Mouse (Mus musculus): Measurements from ENCODE around the gene Myog. TPM values are rescaled to one million over a fixed set of nuclear protein-coding genes. Genes with fewer than 3 reads are reported as not detected.
A peak's percentile ranks its signal among the peaks of the same experiment; 100 is the strongest.

The Myog gene
- polyA plus RNA-seq, 1 experiment from 2014 or later, result 0.33 TPM

- Histone ChIP-seq H3K4me1 (replicated peaks) (peaks cover 20% of the 10 kb centered on the region), H3K36me3 (no peaks in the 10 kb centered on the region), H3K27ac (no peak overlapping the region), H3K4me3 (no peak overlapping the region), H3K27me3 (ENCODE audit: insufficient read depth, poor library complexity, severe bottlenecking) (no peaks in the 10 kb centered on the region), H3K9me3 (no peaks in the 10 kb centered on the region)
- no peak for DNase-seq (ENCODE audit: low spot score)
- 75% methylated on average over 5 of the region's 5 CpGs for WGBS
These were observed 17.0 kb upstream of the Myog start for GRCm38 (mm10) chr1:134272754-134273250.

DNA sequence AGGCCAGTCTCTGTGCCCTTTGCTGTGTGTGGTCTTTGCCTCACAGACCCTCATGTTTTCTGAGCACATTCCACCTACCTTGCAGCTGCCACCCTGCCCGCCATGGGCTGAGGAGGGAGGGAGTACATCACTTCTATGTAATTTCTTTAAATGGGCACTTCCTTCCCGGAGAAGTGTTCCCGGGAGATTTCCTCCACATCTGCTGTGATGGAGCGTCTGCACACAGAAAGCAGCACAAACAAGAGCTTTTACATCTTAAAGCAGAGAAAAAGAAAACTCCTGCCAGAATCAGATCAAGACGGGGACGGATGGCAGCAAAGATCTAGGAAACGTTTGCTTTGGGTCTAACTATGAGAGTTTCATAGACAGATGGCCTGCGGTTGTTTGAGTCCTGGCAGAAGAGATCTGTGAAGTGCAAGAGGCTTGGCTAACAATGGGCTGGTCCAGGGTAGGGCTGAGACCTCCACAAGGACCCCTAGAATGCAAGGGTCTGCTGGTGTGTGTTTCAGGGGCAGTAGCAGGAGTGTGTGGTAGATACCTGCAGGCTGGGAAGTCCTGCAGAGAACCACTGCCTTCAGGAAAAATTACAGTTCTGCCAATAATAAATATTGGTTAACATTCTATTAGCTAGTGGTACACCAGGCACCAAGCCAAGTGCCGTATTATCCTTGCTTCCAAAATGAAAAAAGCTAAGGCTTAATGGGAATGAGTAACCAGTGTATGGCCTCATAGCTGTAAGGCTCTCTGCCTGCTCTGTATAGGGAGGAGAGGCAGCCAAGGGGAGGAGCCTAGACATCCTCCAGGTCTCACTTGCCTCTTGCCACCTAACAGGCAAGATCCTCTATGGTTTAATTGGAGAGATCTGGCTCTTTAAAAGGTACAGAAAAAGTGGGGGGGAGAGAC is 16.0 kb upstream of the Myog start:
- Histone ChIP-seq H3K27ac (no peak overlapping the region), H3K36me3 (no peaks in the 10 kb centered on the region), H3K9me3 (no peaks in the 10 kb centered on the region), H3K27me3 (ENCODE audit: insufficient read depth, poor library complexity, severe bottlenecking) (no peaks in the 10 kb centered on the region), H3K4me1 (replicated peaks) (peaks cover 20% of the 10 kb centered on the region), H3K4me3 (no peak overlapping the region)
- DNase-seq (ENCODE audit: low spot score), result no peak
- WGBS, result 68% methylated on average over 9 of the region's 9 CpGs

DNA sequence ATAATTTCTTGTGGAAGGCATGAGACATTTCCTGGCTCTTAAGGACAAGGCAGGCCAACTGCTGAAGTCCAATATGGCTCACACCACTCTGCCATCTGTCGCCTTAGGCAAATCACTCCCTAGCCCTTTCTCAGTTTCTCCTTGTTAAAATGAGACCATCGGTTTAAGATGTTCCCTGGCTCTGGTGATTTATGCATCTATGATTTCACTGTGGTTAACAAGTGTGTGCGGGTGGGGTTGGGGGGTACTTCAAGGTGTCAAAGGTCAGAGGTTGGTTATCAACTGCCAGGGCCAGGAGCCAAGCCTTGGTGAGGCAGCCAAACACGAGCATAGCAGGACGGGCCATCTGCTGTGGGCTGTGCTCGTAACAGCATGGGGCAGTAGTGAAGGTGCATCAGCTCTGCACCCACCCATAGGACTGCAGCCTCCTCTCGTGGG is 15.3 kb upstream of the Myog start:
- Histone ChIP-seq H3K36me3 (no peaks in the 10 kb centered on the region), H3K27me3 (ENCODE audit: insufficient read depth, poor library complexity, severe bottlenecking) (no peaks in the 10 kb centered on the region), H3K27ac (no peak overlapping the region), H3K4me3 (no peak overlapping the region), H3K9me3 (no peaks in the 10 kb centered on the region), H3K4me1 (replicated peaks) (peaks cover 20% of the 10 kb centered on the region)
- 85% methylated on average over 7 of the region's 7 CpGs for WGBS
- no peak for DNase-seq (ENCODE audit: low spot score)

DNA sequence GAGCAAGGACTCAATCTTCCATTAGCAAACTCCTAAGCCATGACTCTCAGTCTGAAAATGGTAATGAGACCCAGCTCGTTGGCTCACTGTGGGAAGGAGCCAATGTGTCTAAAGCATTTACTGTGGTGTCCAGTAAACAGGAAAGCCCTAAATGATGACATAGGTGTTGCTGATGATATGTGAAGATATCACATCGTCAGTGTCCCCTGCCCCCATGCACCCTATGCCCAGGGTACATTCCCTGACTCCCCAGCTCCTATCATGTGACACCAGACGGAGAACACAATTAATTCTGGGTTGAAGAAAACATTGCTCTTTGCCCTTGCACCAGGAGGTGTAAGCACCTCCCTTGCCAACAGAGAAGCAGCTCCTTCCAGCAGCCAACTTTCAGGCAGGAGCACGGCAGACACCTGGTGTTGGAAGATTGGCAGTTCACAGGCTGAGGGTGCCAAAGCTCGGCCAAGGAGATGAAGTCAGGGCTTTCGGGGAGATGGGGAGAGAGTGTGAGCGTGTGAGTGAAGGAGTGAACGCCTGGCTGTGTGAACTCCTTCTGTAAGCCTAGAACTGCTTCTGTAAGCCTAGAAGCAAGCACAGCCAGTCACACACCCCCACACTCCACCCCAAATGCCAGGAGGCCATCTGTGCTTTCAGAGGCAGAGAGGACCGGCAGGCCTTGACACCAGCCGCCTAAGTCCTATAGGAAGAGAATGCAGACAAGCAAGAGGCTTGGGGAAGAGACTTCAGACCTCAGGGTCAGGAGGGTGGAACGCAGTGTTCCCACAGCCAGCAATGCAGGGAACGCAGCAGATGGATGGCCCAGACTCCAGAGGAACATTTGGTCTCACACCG is 13.9 kb upstream of the Myog start:
- WGBS, result 78% methylated on average over 13 of the region's 13 CpGs
- Histone ChIP-seq H3K27ac (no peak overlapping the region), H3K36me3 (no peaks in the 10 kb centered on the region), H3K4me3 (no peak overlapping the region), H3K27me3 (ENCODE audit: insufficient read depth, poor library complexity, severe bottlenecking) (no peaks in the 10 kb centered on the region), H3K4me1 (replicated peaks) (peaks cover 20% of the 10 kb centered on the region), H3K9me3 (no peaks in the 10 kb centered on the region)
- no peak for DNase-seq (ENCODE audit: low spot score)

- H3K4me1 ChIP-seq (replicated peaks), result peaks cover 20% of the 10 kb centered on the region
- H3K4me3 ChIP-seq, result no peak overlapping the region
- WGBS, result 79% methylated on average over 7 of the region's 7 CpGs
- H3K36me3 ChIP-seq, result no peaks in the 10 kb centered on the region
- no peaks in the 10 kb centered on the region for H3K27me3 ChIP-seq (ENCODE audit: insufficient read depth, poor library complexity, severe bottlenecking)
- no peak overlapping the region for H3K27ac ChIP-seq
- DNase-seq (ENCODE audit: low spot score), result no peak
- no peaks in the 10 kb centered on the region for H3K9me3 ChIP-seq
These were observed 13.0 kb upstream of the Myog start for GRCm38 (mm10) chr1:134276823-134277222.

DNA sequence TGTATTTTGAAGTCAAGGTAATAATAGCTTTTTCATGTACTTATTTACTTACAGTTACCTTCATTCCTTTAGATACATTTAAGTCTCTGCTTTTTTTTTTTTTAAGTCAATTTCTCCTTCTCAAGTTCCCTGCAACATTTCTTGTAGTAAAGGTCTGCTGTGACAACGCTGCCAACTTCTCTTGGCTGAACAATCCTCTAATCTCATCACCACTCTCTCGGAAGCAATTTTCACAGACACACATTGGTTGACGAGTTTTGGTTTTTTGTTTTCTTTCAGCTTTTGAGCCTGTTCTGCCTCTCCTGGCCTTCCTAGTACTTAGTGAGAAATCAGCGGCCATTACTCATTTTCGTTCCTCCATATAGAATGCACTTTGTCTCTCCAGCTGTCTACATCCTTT is 9.6 kb upstream of the Myog start:
- no peak overlapping the region for H3K27ac ChIP-seq
- 89% methylated on average over 5 of the region's 5 CpGs for WGBS
- H3K4me3 ChIP-seq, result no peak overlapping the region
- no peaks in the 10 kb centered on the region for H3K27me3 ChIP-seq (ENCODE audit: insufficient read depth, poor library complexity, severe bottlenecking)
- H3K9me3 ChIP-seq, result no peaks in the 10 kb centered on the region
- no peak for DNase-seq (ENCODE audit: low spot score)
- H3K36me3 ChIP-seq, result no peaks in the 10 kb centered on the region
- H3K4me1 ChIP-seq (replicated peaks), result peaks cover 11% of the 10 kb centered on the region

- H3K4me1 ChIP-seq (replicated peaks), result peaks cover 13% of the 10 kb centered on the region
- no peaks in the 10 kb centered on the region for H3K9me3 ChIP-seq
- no peak overlapping the region for H3K4me3 ChIP-seq
- H3K36me3 ChIP-seq, result no peaks in the 10 kb centered on the region
- DNase-seq (ENCODE audit: low spot score), result no peak
- no peak overlapping the region for H3K27ac ChIP-seq
- WGBS, result 74% methylated on average over 4 of the region's 4 CpGs
- H3K27me3 ChIP-seq (ENCODE audit: insufficient read depth, poor library complexity, severe bottlenecking), result no peaks in the 10 kb centered on the region
These were observed 8.2 kb upstream of the Myog start for GRCm38 (mm10) chr1:134281563-134281962.

DNA sequence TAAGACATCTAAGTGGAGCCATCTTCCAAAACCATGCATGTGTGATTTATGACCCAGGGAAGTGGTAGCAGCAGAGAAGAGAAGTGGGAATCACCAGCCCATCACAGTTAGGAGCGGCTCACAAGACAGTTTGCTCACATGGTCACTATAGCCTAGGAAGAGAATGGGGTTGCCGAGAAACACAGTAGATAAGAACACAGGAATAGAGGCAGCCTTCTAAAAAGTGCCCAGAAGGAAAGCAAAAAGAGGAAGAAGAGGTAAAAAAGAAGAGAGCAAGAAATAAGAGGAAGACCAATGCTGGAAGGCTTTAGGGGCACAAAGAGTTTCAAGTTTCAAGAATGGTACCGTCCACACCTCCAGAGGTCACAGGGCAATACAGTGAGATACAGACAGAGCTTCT is 7.4 kb upstream of the Myog start:
- WGBS, result 78% methylated on average over 3 of the region's 3 CpGs
- H3K27ac ChIP-seq, result no peak overlapping the region
- DNase-seq (ENCODE audit: low spot score), result no peak

GRCm38 (mm10) chr1:134283108-134283507 is 6.7 kb upstream of the Myog start:
- Histone ChIP-seq H3K9me3 (no peaks in the 10 kb centered on the region), H3K36me3 (no peaks in the 10 kb centered on the region), H3K27ac (no peak overlapping the region), H3K27me3 (ENCODE audit: insufficient read depth, poor library complexity, severe bottlenecking) (no peaks in the 10 kb centered on the region), H3K4me1 (replicated peaks) (peaks cover 13% of the 10 kb centered on the region), H3K4me3 (no peak overlapping the region)
- no peak for DNase-seq (ENCODE audit: low spot score)
- WGBS, result 55% methylated on average over 1 of the region's 1 CpGs

More for the DNA sequence above, 7.4 kb upstream of the Myog start:
- no peak overlapping the region for H3K4me3 ChIP-seq
- no peaks in the 10 kb centered on the region for H3K9me3 ChIP-seq
- peaks cover 13% of the 10 kb centered on the region for H3K4me1 ChIP-seq (replicated peaks)
- no peaks in the 10 kb centered on the region for H3K27me3 ChIP-seq (ENCODE audit: insufficient read depth, poor library complexity, severe bottlenecking)
- no peaks in the 10 kb centered on the region for H3K36me3 ChIP-seq

DNA sequence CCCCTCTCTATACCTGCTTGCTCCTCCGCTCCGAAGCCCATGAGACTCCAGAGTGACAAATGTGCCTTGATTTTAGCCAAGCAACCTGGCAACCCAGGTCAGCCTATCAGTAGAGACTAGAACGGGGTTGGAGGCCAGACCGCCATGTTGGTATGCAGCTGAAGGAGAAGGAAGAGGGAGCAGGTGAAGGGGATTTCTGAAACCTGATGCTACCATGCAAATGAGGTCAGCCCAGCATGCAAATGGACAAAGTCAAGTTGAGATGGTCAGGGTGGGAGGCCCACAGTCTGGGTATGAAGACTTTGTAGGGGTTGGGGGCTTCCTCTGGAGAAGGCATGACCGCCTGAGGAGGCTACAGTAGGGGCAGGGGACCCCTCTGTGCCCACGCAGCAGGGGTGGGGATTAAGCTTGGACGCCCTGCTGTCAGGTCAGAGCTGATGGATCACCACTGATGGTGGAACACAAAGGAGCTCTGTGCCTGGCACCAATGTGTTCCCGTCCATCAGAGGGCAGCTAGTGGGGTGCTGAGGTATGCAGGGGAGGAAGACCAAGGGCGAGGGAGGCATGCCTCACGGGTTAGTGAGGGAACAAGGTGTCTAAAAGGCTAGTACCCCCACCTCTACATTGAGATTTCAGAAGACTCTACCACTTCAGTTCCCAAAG is 4.2 kb upstream of the Myog start:
- H3K4me1 ChIP-seq (replicated peaks), result peaks cover 28% of the 10 kb centered on the region
- no peak overlapping the region for H3K27ac ChIP-seq
- no peaks in the 10 kb centered on the region for H3K9me3 ChIP-seq
- 56% methylated on average over 10 of the region's 10 CpGs for WGBS
- DNase-seq (ENCODE audit: low spot score), result no peak
- no peaks in the 10 kb centered on the region for H3K36me3 ChIP-seq
- no peak overlapping the region for H3K4me3 ChIP-seq
- H3K27me3 ChIP-seq (ENCODE audit: insufficient read depth, poor library complexity, severe bottlenecking), result 0 out of 2 replicates have a peak, but pooled peaks cover 2% of the 10 kb centered on the region

DNA sequence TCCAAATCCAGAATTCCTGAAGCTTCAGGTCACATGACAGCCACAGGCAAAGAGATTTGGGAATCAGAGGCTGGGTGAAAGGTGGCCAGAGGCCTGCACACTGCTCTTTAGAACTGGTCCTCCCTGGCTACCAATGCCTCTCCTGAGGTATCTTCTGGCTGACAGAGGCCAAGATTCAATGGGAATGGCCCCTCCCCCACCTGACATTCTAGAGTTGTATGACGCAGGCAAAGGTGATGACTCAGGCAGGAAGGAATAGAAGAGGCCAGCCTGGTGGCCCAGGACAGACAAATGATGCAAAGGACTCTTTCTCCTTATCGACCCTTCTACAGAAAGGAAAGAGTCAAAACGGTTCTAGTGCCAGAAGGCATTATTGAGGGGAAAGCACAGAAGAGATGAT is 1.6 kb upstream of the Myog start:
- Histone ChIP-seq H3K36me3 (no peaks in the 10 kb centered on the region), H3K9me3 (no peaks in the 10 kb centered on the region), H3K27me3 (ENCODE audit: insufficient read depth, poor library complexity, severe bottlenecking) (0 out of 2 replicates have a peak, but pooled peaks cover 2% of the 10 kb centered on the region), H3K27ac (no peak overlapping the region), H3K4me3 (no peak overlapping the region), H3K4me1 (replicated peaks) (peaks cover 47% of the 10 kb centered on the region)
- 73% methylated on average over 3 of the region's 3 CpGs for WGBS
- no peak for DNase-seq (ENCODE audit: low spot score)

DNA sequence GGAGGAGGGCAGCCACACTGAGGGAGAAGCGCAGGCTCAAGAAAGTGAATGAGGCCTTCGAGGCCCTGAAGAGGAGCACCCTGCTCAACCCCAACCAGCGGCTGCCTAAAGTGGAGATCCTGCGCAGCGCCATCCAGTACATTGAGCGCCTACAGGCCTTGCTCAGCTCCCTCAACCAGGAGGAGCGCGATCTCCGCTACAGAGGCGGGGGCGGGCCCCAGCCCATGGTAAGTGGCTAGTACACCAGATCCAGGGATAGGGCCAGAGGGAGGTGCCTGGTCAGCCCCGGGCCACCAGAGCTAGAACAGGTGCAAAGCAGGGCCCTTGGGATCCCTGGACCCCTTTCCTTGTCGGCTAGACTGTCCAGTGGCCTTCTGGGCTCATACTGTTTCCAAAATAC is 511 bp downstream of the Myog start:
- Histone ChIP-seq H3K27ac (peak overlapping the region; percentile 57), H3K9me3 (no peaks in the 10 kb centered on the region), H3K27me3 (ENCODE audit: insufficient read depth, poor library complexity, severe bottlenecking) (0 out of 2 replicates have a peak, but pooled peaks cover 2% of the 10 kb centered on the region), H3K4me3 (no peak overlapping the region), H3K36me3 (no peaks in the 10 kb centered on the region), H3K4me1 (replicated peaks) (peaks cover 53% of the 10 kb centered on the region)
- WGBS, result 90% methylated on average over 13 of the region's 13 CpGs
- DNase-seq (ENCODE audit: low spot score), result no peak
